Mouse (Mus musculus) hindbrain, embryonic 13.5 days (tissue): ENCODE results near the gene Wdr6. TPM values are rescaled to one million over a fixed set of nuclear protein-coding genes. Genes with fewer than 3 reads are reported as not detected.
"Not testable (repeated sequence)": the region's sequence is repeated elsewhere in the genome, so short reads cannot be mapped to it uniquely, and the experiment has no call there.

Experiments
- ATAC-seq: fragments of 200-750 bp; cut with Nextera tagmentation; 2 replicates; pipeline ENCODE4 v1.8.0; 2017; ENCODE audit warnings: moderate TSS enrichment; ENCODE audit not compliant: low FRiP score
- H3K27ac ChIP-seq: fragments of 300-500 bp; sonication (generic); 2 replicates; pipeline ENCODE4 v1.5.1; 2015; ENCODE audit warnings: inconsistent platforms, mild to moderate bottlenecking, moderate library complexity
- H3K27me3 ChIP-seq: fragments of 300-500 bp; sonication (generic); 2 replicates; pipeline ENCODE4 v1.6.1; 2015; ENCODE audit warnings: mild to moderate bottlenecking, inconsistent platforms
- H3K36me3 ChIP-seq: fragments of 300-500 bp; sonication (generic); 2 replicates; pipeline ENCODE4 v1.6.1; 2015; ENCODE audit warnings: mild to moderate bottlenecking, inconsistent platforms
- H3K4me1 ChIP-seq: fragments of 300-500 bp; sonication (generic); replicated peaks from 2 replicates; pipeline ENCODE4 v1.6.1; 2015; ENCODE audit warnings: inconsistent platforms
- H3K4me2 ChIP-seq: fragments of 300-500 bp; sonication (generic); 2 replicates; pipeline ENCODE4 v1.6.1; 2015; ENCODE audit warnings: inconsistent platforms, mild to moderate bottlenecking, moderate library complexity
- H3K4me3 ChIP-seq: fragments of 300-500 bp; sonication (generic); 2 replicates; pipeline ENCODE4 v1.5.1; 2015; ENCODE audit warnings: mild to moderate bottlenecking, inconsistent platforms
- H3K9ac ChIP-seq: fragments of 300-500 bp; sonication (generic); 2 replicates; pipeline ENCODE4 v1.6.1; 2015; ENCODE audit warnings: mild to moderate bottlenecking, inconsistent platforms
- H3K9me3 ChIP-seq: fragments of 300-500 bp; sonication (generic); 2 replicates; pipeline ENCODE4 v1.6.1; 2016; ENCODE audit warnings: inconsistent platforms
- WGBS: fragments of 180-500 bp; shearing (Covaris S2); methylation state at CpG from one replicate; pipeline ENCODE4 v1.1.7; 2015; 5-methylcytosine and 5-hydroxymethylcytosine counted together
- polyA plus RNA-seq: library from polyadenylated mRNA; unstranded; fragments of >200 nt; fragmentation: Nextera tagmentation; extraction: Ambion mirVana; gene quantifications from 2 replicates; pipeline ENCODE4 v1.2.1, GENCODE M21; 2015

The Wdr6 gene
- polyA plus RNA-seq = 280 and 317 TPM in 2 replicates

DNA sequence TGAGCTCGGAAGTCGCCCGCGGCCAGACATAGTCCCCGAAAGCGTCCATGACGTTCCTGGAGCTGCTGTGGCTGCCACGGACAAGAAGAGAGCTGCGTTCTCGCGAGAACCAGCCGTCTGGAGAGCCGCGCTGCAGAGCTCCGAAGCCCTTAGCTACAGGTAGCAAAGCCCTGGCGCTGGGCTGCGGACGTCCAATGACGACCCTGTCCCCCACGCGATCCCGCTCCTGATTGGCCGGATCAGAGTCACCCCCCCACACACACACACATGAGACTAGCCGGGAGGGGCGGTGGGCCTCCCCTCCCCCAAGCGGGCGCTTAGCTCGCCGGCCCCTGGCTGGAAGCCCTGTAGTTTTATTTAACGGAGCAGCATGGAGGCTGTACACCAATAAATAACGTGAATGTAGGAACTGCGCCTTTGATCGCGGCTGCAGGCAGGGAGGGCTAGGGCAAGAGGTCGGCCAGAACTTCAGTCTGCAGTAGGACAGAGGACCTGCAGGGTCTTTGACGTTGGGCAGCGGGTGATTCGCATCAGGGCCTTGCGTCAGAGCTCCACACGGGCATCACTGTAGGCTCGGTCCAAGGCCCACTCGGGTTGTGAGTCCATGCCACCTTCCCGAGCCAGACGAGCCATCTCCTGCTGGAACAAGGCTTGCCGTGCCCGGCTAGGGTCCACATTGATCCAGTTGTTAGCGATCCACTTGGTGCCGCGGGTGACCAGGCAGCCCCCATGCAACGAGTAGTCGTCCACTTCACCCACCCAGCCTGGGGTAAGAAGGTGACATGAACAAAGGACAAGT is at the start of gene Wdr6:
TSS of gene Wdr6 (minus strand) at position 195 of the 799 bp plus-strand sequence.
- Histone ChIP-seq H3K36me3 (peaks cover 48% of the 10 kb centered on the region), H3K9me3 (no peaks in the 10 kb centered on the region), H3K4me3 (peak within 1 kb of the TSS; percentile 75), H3K4me1 (peaks cover 55% of the 10 kb centered on the region), H3K9ac (peak within 1 kb of the TSS; percentile 92), H3K27me3 (peaks cover 35% of the 10 kb centered on the region), H3K27ac (peak within 1 kb of the TSS; percentile 98), H3K4me2 (peak within 1 kb of the TSS; percentile 94)
- 4% methylated on average over 51 of the region's 51 CpGs for WGBS
- peak; percentile 97 for ATAC-seq

GRCm38 (mm10) chr9:108628141-108628540 is 49.6 kb upstream of the Wdr6 start:
- no peak for ATAC-seq
- H3K4me3 ChIP-seq = no peak overlapping the region
- H3K27me3 ChIP-seq = no peaks in the 10 kb centered on the region
- no peak overlapping the region for H3K27ac ChIP-seq
- no peaks in the 10 kb centered on the region for H3K9me3 ChIP-seq
- peaks cover 20% of the 10 kb centered on the region for H3K36me3 ChIP-seq
- 85% methylated on average over 4 of the region's 4 CpGs for WGBS
- H3K9ac ChIP-seq = no peak overlapping the region
- no peak overlapping the region for H3K4me2 ChIP-seq
- H3K4me1 ChIP-seq = no peaks in the 10 kb centered on the region

GRCm38 (mm10) chr9:108626498-108626897 is 48.0 kb upstream of the Wdr6 start:
- no peak overlapping the region for H3K4me2 ChIP-seq
- no peaks in the 10 kb centered on the region for H3K4me1 ChIP-seq
- H3K4me3 ChIP-seq = no peak overlapping the region
- H3K27ac ChIP-seq = no peak overlapping the region
- no peak overlapping the region for H3K9ac ChIP-seq
- H3K9me3 ChIP-seq = no peaks in the 10 kb centered on the region
- no peaks in the 10 kb centered on the region for H3K27me3 ChIP-seq
- 78% methylated on average over 2 of the region's 2 CpGs for WGBS
- H3K36me3 ChIP-seq = peaks cover 22% of the 10 kb centered on the region
- ATAC-seq = no peak

DNA sequence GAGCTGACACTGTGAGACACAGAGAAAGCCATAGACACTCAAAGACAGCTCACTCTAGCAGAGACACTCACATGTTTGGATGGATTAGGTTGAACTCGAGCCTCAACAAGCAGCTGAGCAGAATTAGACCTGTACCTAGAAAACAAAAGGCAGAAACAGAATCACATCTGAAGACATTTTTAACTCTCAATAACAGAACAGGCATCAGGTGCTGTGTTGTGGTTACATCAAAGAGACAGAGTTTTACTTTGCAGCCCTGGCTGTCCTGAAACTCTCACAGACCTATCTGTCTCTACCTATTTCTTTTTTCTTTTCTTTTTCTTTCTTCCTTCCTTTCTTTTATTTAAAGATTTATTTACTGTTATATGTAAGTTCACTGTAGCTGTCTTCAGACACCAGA is 38.8 kb upstream of the Wdr6 start:
- peaks cover 74% of the 10 kb centered on the region for H3K36me3 ChIP-seq
- 85% methylated on average over 1 of the region's 1 CpGs for WGBS
- no peak overlapping the region for H3K27ac ChIP-seq
- ATAC-seq = no peak
- H3K9me3 ChIP-seq = no peaks in the 10 kb centered on the region
- H3K4me1 ChIP-seq = no peaks in the 10 kb centered on the region
- H3K27me3 ChIP-seq = no peaks in the 10 kb centered on the region
- H3K4me2 ChIP-seq = no peak overlapping the region
- no peak overlapping the region for H3K4me3 ChIP-seq
- no peak overlapping the region for H3K9ac ChIP-seq

GRCm38 (mm10) chr9:108611488-108611887 is 32.9 kb upstream of the Wdr6 start:
- H3K9ac ChIP-seq = no peak overlapping the region
- H3K36me3 ChIP-seq = peaks cover 92% of the 10 kb centered on the region
- H3K4me3 ChIP-seq = no peak overlapping the region
- 95% methylated on average over 10 of the region's 10 CpGs for WGBS
- no peak overlapping the region for H3K27ac ChIP-seq
- ATAC-seq = no peak
- H3K4me1 ChIP-seq = no peaks in the 10 kb centered on the region
- no peaks in the 10 kb centered on the region for H3K27me3 ChIP-seq
- no peak overlapping the region for H3K4me2 ChIP-seq
- no peaks in the 10 kb centered on the region for H3K9me3 ChIP-seq

GRCm38 (mm10) chr9:108608889-108609288 is 30.4 kb upstream of the Wdr6 start:
- no peak overlapping the region for H3K27ac ChIP-seq
- ATAC-seq = no peak
- over 99% methylated on average over 4 of the region's 4 CpGs for WGBS

DNA sequence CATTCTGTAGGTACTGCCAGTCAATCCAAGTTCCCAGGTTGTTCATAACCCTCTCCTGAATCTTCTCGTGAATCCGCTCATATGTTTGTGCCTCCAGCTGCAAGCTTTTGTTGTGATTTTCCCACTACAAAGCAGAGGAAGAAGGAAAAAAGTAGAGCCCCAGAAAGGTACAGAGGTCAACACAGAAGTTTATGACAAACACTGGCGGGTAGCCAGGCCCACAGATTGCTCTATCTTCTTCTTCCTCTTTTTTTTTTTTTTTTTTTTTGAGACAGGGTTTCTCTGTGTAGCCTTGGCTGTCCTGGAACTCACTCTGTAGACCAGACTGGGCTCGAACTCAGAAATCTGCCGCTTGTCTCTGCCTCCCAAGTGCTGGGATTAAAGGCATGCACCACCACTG is 29.4 kb upstream of the Wdr6 start:
- ATAC-seq, H3K4me3 ChIP-seq, H3K27ac ChIP-seq, H3K27me3 ChIP-seq, H3K4me2 ChIP-seq, H3K9ac ChIP-seq, H3K9me3 ChIP-seq, H3K4me1 ChIP-seq: not testable (repeated sequence)
- WGBS = 92% methylated on average over 5 of the region's 5 CpGs
- peaks cover 98% of the 10 kb centered on the region for H3K36me3 ChIP-seq

More at GRCm38 (mm10) chr9:108608889-108609288, 30.4 kb upstream of the Wdr6 start:
- Histone ChIP-seq H3K4me2 (no peak overlapping the region), H3K4me3 (no peak overlapping the region), H3K36me3 (peaks cover 98% of the 10 kb centered on the region), H3K9ac (no peak overlapping the region), H3K27me3 (no peaks in the 10 kb centered on the region), H3K4me1 (no peaks in the 10 kb centered on the region), H3K9me3 (no peaks in the 10 kb centered on the region)

- Histone ChIP-seq H3K36me3 (peaks cover 50% of the 10 kb centered on the region), H3K27ac (no peak overlapping the region), H3K4me2 (no peak overlapping the region), H3K4me1 (peaks cover 1% of the 10 kb centered on the region), H3K27me3 (no peaks in the 10 kb centered on the region), H3K9ac (no peak overlapping the region), H3K9me3 (no peaks in the 10 kb centered on the region), H3K4me3 (no peak overlapping the region)
- no peak for ATAC-seq
- WGBS = 83% methylated on average over 4 of the region's 4 CpGs
Measured at GRCm38 (mm10) chr9:108601986-108602385, 23.4 kb upstream of the Wdr6 start.

GRCm38 (mm10) chr9:108600011-108600410 is 21.5 kb upstream of the Wdr6 start:
- Histone ChIP-seq H3K27ac (no peak overlapping the region), H3K9me3 (no peaks in the 10 kb centered on the region), H3K4me1 (peaks cover 13% of the 10 kb centered on the region), H3K4me3 (no peak overlapping the region), H3K4me2 (no peak overlapping the region), H3K27me3 (no peaks in the 10 kb centered on the region), H3K36me3 (peaks cover 32% of the 10 kb centered on the region), H3K9ac (no peak overlapping the region)
- no peak for ATAC-seq
- 73% methylated on average over 2 of the region's 2 CpGs for WGBS

GRCm38 (mm10) chr9:108599021-108599566 is 20.6 kb upstream of the Wdr6 start:
- no peak overlapping the region for H3K9ac ChIP-seq
- no peak overlapping the region for H3K27ac ChIP-seq
- H3K27me3 ChIP-seq = no peaks in the 10 kb centered on the region
- peaks cover 13% of the 10 kb centered on the region for H3K4me1 ChIP-seq
- H3K4me3 ChIP-seq = no peak overlapping the region
- H3K9me3 ChIP-seq = no peaks in the 10 kb centered on the region
- H3K36me3 ChIP-seq = peaks cover 23% of the 10 kb centered on the region
- 84% methylated on average over 4 of the region's 4 CpGs for WGBS
- ATAC-seq = no peak
- H3K4me2 ChIP-seq = no peak overlapping the region

DNA sequence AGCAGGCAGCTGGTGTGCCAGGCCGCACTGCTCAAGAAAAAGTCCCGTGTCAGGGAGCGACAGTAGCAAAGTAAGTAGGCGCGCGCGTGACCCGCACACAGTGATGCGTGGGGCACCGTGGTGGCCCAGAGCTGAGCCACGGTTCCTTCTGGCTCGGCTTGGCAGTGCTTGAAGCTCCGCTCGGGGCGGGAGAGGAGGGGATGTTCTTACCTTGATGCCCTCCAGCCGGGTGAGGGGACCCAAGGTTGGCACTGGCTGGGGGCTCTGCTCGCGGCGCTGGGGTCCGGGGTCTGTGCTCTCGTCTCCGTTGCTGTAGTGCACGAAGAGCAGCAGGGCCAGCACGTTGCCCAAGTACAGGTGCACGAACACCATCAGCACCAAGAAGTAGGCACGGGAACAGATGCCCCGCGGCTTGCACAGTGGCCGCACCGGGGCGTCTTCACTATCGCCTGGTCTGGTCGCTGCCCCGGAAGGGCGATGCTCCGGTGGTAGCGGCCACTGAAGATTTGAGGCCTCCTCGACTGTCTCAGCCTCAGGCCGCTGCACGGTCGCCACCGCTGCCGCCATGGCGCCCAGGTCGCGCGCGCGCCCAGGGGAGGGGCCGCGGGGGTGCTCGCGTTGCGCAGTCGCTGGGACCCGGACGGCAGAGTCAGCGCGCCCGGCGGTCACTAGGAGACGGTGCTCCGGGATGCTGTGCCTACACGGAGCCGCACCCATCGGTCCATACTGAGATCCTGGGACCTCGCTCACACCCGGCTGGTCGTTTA is 18.6 kb upstream of the Wdr6 start, which contains the start of gene P4htm:
TSS of gene P4htm (minus strand) at position 670 of the 767 bp plus-strand sequence.
- ATAC-seq = peak; percentile 87
- no peaks in the 10 kb centered on the region for H3K27me3 ChIP-seq
- no peaks in the 10 kb centered on the region for H3K9me3 ChIP-seq
- peak within 1 kb of the TSS; percentile 75 for H3K4me3 ChIP-seq
- peaks cover 13% of the 10 kb centered on the region for H3K4me1 ChIP-seq
- H3K36me3 ChIP-seq = peaks cover 9% of the 10 kb centered on the region
- H3K9ac ChIP-seq = peak within 1 kb of the TSS; percentile 86
- H3K27ac ChIP-seq = peak within 1 kb of the TSS; percentile 85
- WGBS = 3% methylated on average over 69 of the region's 69 CpGs
- H3K4me2 ChIP-seq = peak within 1 kb of the TSS; percentile 88

- H3K27me3 ChIP-seq = no peaks in the 10 kb centered on the region
- 87% methylated on average over 3 of the region's 3 CpGs for WGBS
- no peak overlapping the region for H3K4me2 ChIP-seq
- no peaks in the 10 kb centered on the region for H3K9me3 ChIP-seq
- ATAC-seq = no peak
- H3K27ac ChIP-seq = no peak overlapping the region
- H3K4me3 ChIP-seq = no peak overlapping the region
- peaks cover 21% of the 10 kb centered on the region for H3K4me1 ChIP-seq
- no peak overlapping the region for H3K9ac ChIP-seq
- H3K36me3 ChIP-seq = peaks cover 6% of the 10 kb centered on the region
Measured at GRCm38 (mm10) chr9:108594354-108594753, 15.8 kb upstream of the Wdr6 start.
